Mouse (Mus musculus): ENCODE data around the gene Rgs10.

GRCm38 (mm10) chr7:128440584-128440983 lies 22.0 kb upstream of the Rgs10 start:
- TF ChIP-seq CTCF (IDR thresholded peaks at IDR 0.05; ENCODE audit: insufficient read depth, low read depth, low read length): no peak
- TF ChIP-seq POLR2A (IDR thresholded peaks at IDR 0.05; ENCODE audit: insufficient read depth, low read depth, low read length): no peak

Measured in olfactory bulb, adult 2 months (tissue).